Mouse (Mus musculus) forebrain, embryonic 10.5 days (tissue): Measurements from ENCODE around the gene Ehmt2. TPM values are rescaled to one million over a fixed set of nuclear protein-coding genes. Genes with fewer than 3 reads are reported as not detected.
"Not testable (repeated sequence)": the region's sequence is repeated elsewhere in the genome, so short reads cannot be mapped to it uniquely, and the experiment has no call there.

Experiments
- DNase-seq: peaks from one replicate; pipeline ENCODE4 v3.0.0-alpha.2; 2017; ENCODE audit warnings: low spot score; ENCODE audit errors: extremely low spot score
- H3K27ac ChIP-seq: fragments of 300-500 bp; sonication (generic); 2 replicates; pipeline ENCODE4 v1.5.1; 2016; ENCODE audit warnings: mild to moderate bottlenecking
- H3K27me3 ChIP-seq: fragments of 300-500 bp; sonication (generic); 2 replicates; pipeline ENCODE4 v1.6.1; 2016; ENCODE audit warnings: mild to moderate bottlenecking; ENCODE audit not compliant: poor library complexity, severe bottlenecking
- H3K36me3 ChIP-seq: fragments of 300-500 bp; sonication (generic); replicated peaks from 2 replicates; pipeline ENCODE4 v1.6.1; 2016; ENCODE audit warnings: mild to moderate bottlenecking, moderate library complexity
- H3K4me1 ChIP-seq: fragments of 300-500 bp; sonication (generic); 2 replicates; pipeline ENCODE4 v1.6.1; 2016
- H3K4me3 ChIP-seq: fragments of 300-500 bp; sonication (generic); 2 replicates; pipeline ENCODE4 v1.5.1; 2016; ENCODE audit warnings: mild to moderate bottlenecking, moderate library complexity
- H3K9me3 ChIP-seq: fragments of 300-500 bp; sonication (generic); 2 replicates; pipeline ENCODE4 v1.6.1; 2016; ENCODE audit warnings: mild to moderate bottlenecking, moderate library complexity
- WGBS: fragments of 180-500 bp; shearing (Covaris S2); methylation state at CpG from one replicate; pipeline ENCODE4 v1.1.7; 2016; 5-methylcytosine and 5-hydroxymethylcytosine counted together
- polyA plus RNA-seq: library from polyadenylated mRNA; unstranded; fragments of >200 nt; fragmentation: Nextera tagmentation; extraction: Ambion mirVana; gene quantifications from 2 replicates; pipeline ENCODE4 v1.2.1, GENCODE M21; 2016

The Ehmt2 gene
- polyA plus RNA-seq, 1 experiment from 2014 or later: 98.8 TPM

- Histone ChIP-seq H3K9me3 (no peaks in the 10 kb centered on the region; the same call in 1 of the 2 replicates), H3K36me3 (no peaks in the 10 kb centered on the region), H3K4me3 (peak overlapping the region; percentile 46), H3K27me3 (no peaks in the 10 kb centered on the region), H3K4me1 (peaks cover 15% of the 10 kb centered on the region), H3K27ac (peak overlapping the region; percentile 84)
- 6% methylated on average over 15 of the region's 15 CpGs for WGBS
- peak; percentile 70 for DNase-seq
Observed at GRCm38 (mm10) chr17:34941344-34942041, 43.2 kb downstream of the Ehmt2 start.

GRCm38 (mm10) chr17:34943128-34943815 lies 45.0 kb downstream of the Ehmt2 start:
- Histone ChIP-seq H3K27me3 (no peaks in the 10 kb centered on the region), H3K36me3 (no peaks in the 10 kb centered on the region), H3K4me3 (no peak overlapping the region), H3K4me1 (peaks cover 15% of the 10 kb centered on the region), H3K9me3 (no peaks in the 10 kb centered on the region; the same call in 1 of the 2 replicates), H3K27ac (no peak overlapping the region)
- no peak for DNase-seq
- 87% methylated on average over 4 of the region's 4 CpGs for WGBS

GRCm38 (mm10) chr17:34944362-34944761 lies 46.1 kb downstream of the Ehmt2 start:
- no peak overlapping the region for H3K27ac ChIP-seq
- H3K9me3 ChIP-seq: no peaks in the 10 kb centered on the region; the same call in 1 of the 2 replicates
- peaks cover 15% of the 10 kb centered on the region for H3K4me1 ChIP-seq
- no peak for DNase-seq
- H3K4me3 ChIP-seq: no peak overlapping the region
- no peaks in the 10 kb centered on the region for H3K27me3 ChIP-seq
- peaks cover 1% of the 10 kb centered on the region for H3K36me3 ChIP-seq

DNA sequence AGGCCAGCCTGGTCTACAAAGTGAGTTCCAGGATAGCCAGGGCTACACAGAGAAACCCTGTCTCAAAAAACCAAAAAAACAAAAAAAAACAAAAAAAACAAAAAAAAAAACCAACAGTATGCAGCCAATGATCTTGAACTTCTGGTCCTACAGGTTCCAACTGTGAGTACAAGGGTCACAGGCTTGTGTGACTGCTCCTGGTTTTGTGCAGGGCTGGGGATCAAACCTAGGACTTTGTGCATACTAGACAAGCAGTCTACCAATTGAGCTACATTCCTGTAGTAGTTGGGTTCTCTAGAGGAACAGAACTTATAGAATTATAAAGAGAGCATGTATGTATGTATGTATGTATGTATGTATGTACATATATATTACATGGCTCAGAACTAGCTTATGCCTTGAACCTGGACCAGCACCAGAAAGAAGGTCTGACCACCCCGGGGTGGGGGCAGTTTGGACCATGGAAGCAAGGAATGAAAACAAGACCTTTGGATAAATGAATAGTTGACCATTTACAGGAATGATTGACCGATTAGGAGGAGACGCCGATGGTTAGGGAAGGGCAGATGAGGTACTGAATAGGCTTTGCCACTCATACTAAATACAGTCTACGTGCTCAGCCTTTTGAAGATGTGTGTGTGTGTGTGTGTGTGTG lies 48.3 kb downstream of the Ehmt2 start:
- H3K27me3 ChIP-seq: no peaks in the 10 kb centered on the region
- 89% methylated on average over 5 of the region's 5 CpGs for WGBS
- H3K4me1 ChIP-seq: peaks cover 16% of the 10 kb centered on the region
- no peak overlapping the region for H3K27ac ChIP-seq
- no peak for DNase-seq
- H3K4me3 ChIP-seq: no peak overlapping the region
- H3K9me3 ChIP-seq: no peaks in the 10 kb centered on the region; the same call in 1 of the 2 replicates
- peaks cover 24% of the 10 kb centered on the region for H3K36me3 ChIP-seq

GRCm38 (mm10) chr17:34947606-34948005 lies 49.3 kb downstream of the Ehmt2 start:
- Histone ChIP-seq H3K9me3 (no peaks in the 10 kb centered on the region; the same call in 1 of the 2 replicates), H3K4me1 (peaks cover 11% of the 10 kb centered on the region), H3K27me3 (no peaks in the 10 kb centered on the region), H3K27ac (no peak overlapping the region), H3K36me3 (peaks cover 27% of the 10 kb centered on the region), H3K4me3 (no peak overlapping the region)
- 35% methylated on average over 8 of the region's 8 CpGs for WGBS
- no peak for DNase-seq

- Histone ChIP-seq H3K4me1 (peaks cover 11% of the 10 kb centered on the region), H3K36me3 (peaks cover 27% of the 10 kb centered on the region), H3K4me3 (peak overlapping the region; percentile 98; the same call in 1 of the 2 replicates)
- not testable (repeated sequence) for H3K27ac ChIP-seq, H3K27me3 ChIP-seq, H3K9me3 ChIP-seq
- WGBS: 68% methylated on average over 9 of the region's 9 CpGs
- peak; percentile 29 for DNase-seq
Observed at GRCm38 (mm10) chr17:34948721-34949552, 50.7 kb downstream of the Ehmt2 start.

DNA sequence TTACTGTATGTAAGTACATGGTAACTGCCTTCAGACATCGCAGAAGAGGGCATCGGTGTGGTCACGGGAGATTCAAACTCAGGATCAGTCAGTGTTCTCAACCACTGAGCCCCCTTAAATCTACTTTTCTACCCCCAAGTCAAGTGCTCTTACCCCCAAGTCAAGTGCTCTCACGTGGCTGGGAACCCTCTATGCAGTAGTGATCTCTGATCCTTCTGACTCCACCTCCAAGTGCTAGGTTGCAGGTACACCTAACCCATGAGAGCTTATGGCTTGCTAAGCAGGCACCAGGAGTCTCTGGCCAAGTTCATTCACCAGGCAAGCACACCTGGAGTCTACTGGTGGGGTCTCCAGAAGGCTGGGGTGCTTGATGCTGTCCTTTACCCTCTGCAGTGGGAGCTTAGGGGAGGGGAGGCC lies 51.3 kb downstream of the Ehmt2 start:
- Histone ChIP-seq H3K9me3 (no peaks in the 10 kb centered on the region; the same call in 1 of the 2 replicates), H3K36me3 (peaks cover 27% of the 10 kb centered on the region), H3K27ac (no peak overlapping the region), H3K27me3 (0 out of 2 replicates have a peak, but pooled peaks cover 1% of the 10 kb centered on the region), H3K4me3 (peak overlapping the region; percentile 98), H3K4me1 (peaks cover 11% of the 10 kb centered on the region)
- WGBS: 40% methylated on average over 4 of the region's 4 CpGs
- DNase-seq: peak; percentile 61

DNA sequence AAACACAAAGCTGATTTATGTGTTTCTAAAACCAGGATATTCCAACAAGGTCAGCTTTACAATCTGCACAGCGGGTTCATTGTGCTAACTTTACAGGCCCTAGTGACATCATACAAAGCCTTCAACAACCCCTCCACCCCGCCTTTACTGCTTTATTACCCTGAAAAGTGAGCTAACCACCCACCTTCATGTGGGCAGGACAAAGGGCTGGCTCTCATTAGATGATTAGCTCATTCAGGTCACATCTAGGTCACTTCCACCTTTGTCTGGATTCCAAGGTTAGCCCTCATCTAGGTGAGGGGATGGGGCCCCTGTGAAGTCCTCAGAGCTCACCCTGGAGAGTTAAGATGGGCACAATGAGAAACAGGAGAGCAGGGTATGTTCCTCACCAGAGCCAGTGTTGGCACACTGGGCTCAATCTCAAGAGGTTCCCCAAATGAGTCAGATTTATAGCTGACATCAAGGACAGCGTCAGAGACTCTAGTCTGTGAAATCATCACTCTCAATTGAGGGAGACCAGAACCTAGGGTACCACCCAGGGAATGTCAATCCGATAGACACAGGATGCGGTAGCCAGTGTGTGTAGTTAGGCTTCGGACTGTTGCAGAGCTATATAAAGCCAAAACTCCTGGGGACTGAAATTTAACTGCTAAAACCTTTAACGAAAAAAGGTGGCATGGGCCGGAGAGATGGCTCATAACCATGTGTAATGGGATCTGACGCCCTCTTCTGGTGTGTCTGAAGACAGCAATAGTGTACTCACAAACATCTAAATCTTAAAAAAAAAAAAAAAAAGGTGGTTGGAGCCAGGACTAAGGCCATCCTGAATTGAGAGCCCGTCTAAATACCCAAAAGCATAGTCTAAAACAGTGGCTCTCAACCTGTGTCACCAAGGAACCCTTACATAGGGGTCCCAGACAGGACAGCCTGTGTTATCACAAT lies 52.5 kb downstream of the Ehmt2 start:
- DNase-seq: peak; percentile 24

DNA sequence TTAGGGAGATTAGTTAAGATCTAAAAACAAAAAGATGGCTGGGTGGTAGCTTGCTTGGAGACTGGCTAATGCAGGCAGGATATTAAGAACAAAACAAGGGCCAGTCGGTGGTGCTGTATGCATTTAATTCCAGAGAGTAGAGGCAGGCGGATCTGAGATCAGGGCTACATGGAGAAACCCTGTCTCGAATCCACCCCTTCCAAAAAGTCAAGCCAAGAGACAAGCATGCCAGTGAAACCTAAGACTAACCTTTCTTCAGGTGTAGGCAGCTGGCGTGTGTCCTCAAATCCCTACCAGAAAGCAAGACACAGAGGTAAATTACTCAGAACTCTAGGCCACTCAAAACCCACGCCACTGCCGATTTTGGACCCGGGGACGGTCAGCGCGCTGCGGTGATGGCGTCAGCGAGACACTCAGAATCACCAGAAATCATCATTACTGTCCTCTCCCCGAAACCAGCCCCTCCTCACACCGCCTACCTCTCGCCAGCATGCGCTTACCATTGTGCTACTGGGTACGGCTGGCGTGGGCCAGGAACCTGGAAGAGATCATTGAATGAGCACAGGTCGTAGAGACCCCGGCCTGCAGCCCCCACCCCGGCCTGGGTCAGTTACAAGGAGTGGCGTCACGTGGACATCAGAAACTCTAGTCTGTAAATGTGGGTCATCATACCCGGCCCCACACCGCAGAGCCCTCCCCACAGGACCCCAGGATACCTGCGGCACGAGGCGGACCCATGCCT lies 53.5 kb downstream of the Ehmt2 start:
- Histone ChIP-seq H3K27me3 (peaks cover 23% of the 10 kb centered on the region), H3K4me3 (peak overlapping the region; percentile 98), H3K9me3 (no peaks in the 10 kb centered on the region), H3K36me3 (peaks cover 27% of the 10 kb centered on the region), H3K27ac (peak overlapping the region; percentile 97), H3K4me1 (peaks cover 11% of the 10 kb centered on the region)
- under 1% methylated on average over 29 of the region's 29 CpGs for WGBS
- DNase-seq: peak; percentile 23

More for the DNA sequence above, 52.5 kb downstream of the Ehmt2 start:
- Histone ChIP-seq H3K27me3 (peaks cover 13% of the 10 kb centered on the region), H3K4me1 (peaks cover 11% of the 10 kb centered on the region), H3K36me3 (peaks cover 27% of the 10 kb centered on the region), H3K27ac (peak overlapping the region; percentile 97), H3K4me3 (peak overlapping the region; percentile 98), H3K9me3 (no peaks in the 10 kb centered on the region)
- 34% methylated on average over 10 of the region's 10 CpGs for WGBS

DNA sequence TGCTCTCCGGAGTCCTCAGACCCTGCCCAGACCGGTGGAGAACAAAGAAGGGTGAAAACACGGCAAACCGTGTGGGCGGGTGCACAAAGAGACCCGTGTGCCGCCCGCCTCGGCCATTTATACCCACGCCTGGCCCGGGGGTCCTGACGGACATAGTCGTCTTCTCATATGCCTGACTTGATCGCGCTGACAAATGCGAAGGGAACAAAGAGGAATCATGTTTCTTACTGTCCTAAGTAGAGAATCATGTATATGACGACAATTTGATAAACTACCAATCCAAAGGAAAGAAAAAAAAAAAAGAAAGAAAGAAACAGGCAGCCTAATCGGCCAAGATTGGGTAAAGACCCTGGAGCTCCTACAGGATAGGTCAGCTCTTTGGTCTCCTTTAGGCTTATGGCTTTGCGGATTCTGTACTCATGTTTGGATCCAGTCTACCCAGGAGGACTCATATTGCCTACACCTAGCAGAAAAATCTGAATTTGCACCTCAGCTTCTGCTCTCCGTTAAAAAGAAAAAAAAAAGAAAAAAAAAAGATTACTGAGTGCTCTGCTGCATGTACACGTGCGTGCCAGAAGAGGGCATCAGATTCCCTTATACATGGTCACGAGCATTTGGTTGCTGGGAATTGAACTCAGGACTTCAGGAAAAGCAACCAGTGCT lies 54.2 kb downstream of the Ehmt2 start:
- no peaks in the 10 kb centered on the region for H3K9me3 ChIP-seq
- WGBS: under 1% methylated on average over 23 of the region's 23 CpGs
- DNase-seq: peak; percentile 88

More for the DNA sequence above, 54.2 kb downstream of the Ehmt2 start:
- H3K27me3 ChIP-seq: peaks cover 30% of the 10 kb centered on the region
- peaks cover 27% of the 10 kb centered on the region for H3K36me3 ChIP-seq
- H3K27ac ChIP-seq: peak overlapping the region; percentile 97
- H3K4me3 ChIP-seq: peak overlapping the region; percentile 98
- H3K4me1 ChIP-seq: peaks cover 11% of the 10 kb centered on the region
